Mouse (Mus musculus) frontal cortex, adult 2 months (tissue): ENCODE measurements around the gene Elmo3. TPM values are rescaled to one million over a fixed set of nuclear protein-coding genes. Genes with fewer than 3 reads are reported as not detected.
A peak's percentile ranks its signal among the peaks of the same experiment; 100 is the strongest.

ENCODE experiments used
- DNase-seq, 2 experiments: peaks; one replicate each; pipeline ENCODE4 v3.0.0; 2022; ENCODE audit warnings: low spot score in 1 of 2; ENCODE audit errors: extremely low spot score in 1 of 2
- polyA plus RNA-seq: library from polyadenylated mRNA; depleted of rRNA; stranded (reverse); fragments of >200 nt; gene quantifications from 2 replicates; pipeline ENCODE4 v1.2.3, GENCODE M21; 2012

Elmo3 gene
- polyA plus RNA-seq, 1 experiment, result 2.6 TPM

DNA sequence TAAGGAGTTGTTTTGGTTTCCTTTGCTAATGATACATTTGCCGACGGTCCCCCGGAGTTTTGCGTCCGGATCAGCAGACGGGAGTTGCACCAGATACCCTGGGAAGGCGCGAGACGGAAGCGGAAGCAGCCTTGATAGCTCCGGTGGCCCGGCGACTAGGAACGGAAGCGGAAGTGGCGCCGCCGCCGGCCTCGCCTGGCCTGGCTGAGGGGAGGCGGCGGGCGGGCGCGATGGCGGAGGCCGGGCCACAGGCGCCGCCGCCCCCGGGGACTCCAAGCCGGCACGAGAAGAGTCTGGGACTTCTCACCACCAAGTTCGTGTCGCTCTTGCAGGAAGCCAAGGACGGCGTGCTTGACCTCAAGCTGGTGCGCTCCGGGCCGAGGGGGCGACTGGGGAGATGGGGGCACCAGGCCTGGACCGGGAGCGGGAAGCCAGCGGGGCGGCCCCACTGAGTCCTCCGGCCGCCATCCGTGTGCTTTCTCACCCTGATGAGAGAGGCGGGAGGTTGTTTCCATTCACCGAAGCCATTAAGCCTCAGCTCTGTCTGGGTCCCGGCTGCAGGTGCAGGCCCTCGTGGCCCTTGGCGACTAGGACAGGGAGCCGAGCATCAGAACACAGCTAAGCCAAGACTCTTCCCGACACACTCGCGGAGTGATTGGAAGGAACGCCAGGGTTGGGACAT is 7.7 kb upstream of the Elmo3 start, which contains the start of gene E2f4:
E2f4 (plus strand) TSS at position 153 of the 682 bp plus-strand sequence.
- DNase-seq, result peak; percentile 81 to 96

GRCm38 (mm10) chr8:105298351-105299252 is 6.8 kb upstream of the Elmo3 start:
- no peak for DNase-seq

DNA sequence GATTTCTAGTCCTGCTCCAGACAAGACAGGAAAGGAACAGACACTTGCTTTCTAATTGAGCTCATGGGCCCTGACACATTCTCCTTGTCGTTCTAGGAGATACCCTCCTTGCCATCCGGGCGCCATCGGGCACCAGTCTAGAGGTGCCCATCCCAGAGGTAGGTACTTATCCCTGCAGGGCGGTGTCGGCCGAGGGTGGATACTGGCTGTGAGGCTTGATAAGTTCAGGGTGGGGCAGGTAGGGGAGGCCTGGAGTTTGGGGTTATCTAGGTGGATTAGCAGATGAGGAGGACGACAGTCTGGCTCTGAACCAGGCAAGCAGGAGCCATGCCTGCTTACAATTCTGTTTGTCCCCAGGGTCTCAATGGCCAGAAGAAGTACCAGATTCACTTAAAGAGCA is 5.4 kb upstream of the Elmo3 start:
- no peak for DNase-seq

GRCm38 (mm10) chr8:105303396-105303795 is 2.0 kb upstream of the Elmo3 start:
- no peak for DNase-seq

DNA sequence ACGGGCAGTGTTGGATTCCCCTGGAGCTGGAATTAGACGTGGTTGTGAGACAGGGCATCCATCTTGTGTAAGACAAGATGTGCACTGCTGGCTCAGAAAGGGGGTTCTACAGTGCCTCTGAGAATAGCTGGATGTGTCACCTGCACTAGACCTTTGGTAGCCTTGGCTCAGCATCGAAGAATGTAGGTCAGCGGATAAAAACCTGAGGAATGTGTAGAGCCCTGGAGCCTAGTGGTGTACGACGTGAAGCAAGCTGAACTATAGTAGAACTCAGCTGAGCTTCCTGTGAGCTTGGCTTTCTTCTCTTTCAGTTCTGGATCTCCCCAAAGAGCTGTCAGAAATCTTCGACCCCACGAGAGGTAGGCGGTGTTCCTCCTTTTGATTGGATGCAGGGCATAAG is 1.5 kb upstream of the Elmo3 start:
- DNase-seq, result no peak

DNA sequence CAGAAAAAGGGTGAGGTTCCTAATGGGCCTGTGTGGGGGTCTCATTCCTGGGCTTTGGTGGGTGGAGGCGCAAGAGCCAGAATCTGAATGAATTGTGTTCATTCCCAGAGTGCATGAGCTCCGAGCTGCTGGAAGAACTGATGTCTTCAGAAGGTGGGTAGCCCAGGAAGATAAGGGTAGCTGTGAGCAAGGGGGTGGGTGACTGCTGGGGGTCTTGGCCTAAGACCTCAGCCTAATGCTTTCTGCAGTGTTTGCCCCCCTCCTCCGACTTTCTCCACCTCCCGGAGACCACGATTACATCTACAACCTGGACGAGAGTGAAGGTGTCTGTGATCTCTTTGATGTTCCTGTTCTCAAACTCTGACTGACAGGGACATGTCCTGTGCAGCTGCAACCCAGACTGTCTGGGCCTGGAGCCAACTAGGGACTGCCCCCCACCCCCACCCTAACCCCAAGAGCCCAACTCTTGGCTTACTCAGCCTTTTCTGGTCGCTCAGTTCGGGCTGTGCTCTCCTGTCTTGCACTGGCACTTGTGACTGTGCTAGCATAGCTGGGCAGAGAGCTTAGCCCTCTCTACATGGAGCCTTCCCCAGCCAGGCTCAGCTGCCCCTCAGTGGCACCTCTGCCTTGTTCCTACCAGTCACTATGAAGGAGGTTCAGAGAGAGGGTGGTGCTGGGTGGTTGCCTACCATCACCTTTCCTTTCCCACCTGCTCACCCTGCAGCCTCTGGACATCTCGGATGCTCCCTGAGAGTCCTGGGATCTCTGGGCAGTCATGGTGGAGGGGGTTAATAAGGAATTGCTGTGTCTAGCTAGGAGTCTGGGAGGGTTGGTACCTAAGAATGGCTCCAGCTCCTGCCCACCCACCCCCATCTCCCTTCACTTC is 833 bp upstream of the Elmo3 start:
- no peak for DNase-seq

DNA sequence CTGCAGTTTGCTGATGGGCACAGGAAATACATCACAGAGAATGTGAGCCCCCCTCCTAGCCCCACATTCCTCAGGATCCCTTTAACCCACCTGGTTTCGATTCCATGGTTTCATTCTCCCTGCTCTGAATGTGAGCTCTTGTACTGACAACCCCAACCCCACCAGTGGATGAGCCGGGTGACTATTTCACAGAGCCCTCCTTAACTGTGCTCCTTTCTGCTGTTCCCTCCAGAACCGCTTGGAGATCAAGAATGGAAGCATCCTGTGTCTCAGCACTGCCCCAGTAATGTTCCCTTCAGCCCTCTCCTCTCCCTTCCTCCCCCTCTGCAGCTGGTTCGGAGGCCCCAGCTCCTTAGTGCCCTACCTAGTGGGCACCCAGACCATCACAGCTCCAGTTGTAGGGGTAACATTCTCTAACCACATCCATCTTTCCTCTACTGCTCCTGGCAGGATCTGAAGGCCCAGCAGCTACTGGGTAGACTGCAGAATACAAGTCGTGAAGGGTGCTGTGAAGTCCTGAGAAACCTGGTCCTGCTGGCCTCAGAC is 818 bp downstream of the Elmo3 start:
- DNase-seq, result no peak

- DNase-seq, result no peak
Measured at GRCm38 (mm10) chr8:105307670-105308069, 2.3 kb downstream of the Elmo3 start.

DNA sequence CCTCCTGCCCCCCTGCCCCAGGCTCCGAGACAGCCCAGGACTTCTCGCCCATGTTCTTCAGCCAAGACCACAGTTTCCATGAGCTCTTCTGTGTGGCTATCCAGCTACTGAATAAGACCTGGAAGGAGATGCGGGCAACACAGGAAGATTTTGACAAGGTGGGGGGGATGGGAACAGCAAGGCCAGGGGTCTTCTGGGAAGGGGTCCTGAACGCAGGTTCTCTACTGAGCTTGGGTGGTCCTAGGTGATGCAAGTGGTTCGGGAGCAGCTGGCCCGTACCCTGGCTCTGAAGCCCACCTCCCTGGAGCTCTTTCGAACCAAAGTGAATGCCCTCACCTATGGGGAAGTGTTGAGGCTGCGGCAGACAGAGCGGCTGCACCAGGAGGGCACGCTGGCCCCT is 3.0 kb downstream of the Elmo3 start:
- DNase-seq, result no peak

- DNase-seq, result no peak
Measured at GRCm38 (mm10) chr8:105309142-105309847, 3.9 kb downstream of the Elmo3 start.

DNA sequence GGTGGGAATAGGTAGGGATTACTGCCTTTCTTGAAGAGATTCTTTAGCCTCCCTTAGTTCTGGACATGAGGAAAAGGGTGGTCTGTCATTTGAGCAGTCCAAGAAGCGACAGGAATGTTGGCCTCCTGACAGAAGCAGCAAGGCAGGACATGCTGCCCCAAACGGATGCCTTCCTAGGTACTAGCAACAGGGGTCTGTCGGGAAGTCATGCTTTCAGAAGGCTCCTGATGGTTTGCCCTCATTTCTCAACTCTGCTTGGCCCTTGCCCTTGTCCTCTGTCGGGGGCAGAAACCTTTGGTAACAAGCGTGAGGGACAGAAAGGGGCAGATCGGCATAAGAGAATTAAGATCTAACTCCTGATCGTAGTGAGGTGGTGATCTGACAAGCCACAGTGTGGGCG is 4.7 kb downstream of the Elmo3 start:
- no peak for DNase-seq

GRCm38 (mm10) chr8:105311718-105312117 is 6.3 kb downstream of the Elmo3 start:
- DNase-seq, result no peak

GRCm38 (mm10) chr8:105312891-105313481 is 7.6 kb downstream of the Elmo3 start:
- no peak for DNase-seq

- no peak for DNase-seq
Measured at GRCm38 (mm10) chr8:105313622-105314402, 8.4 kb downstream of the Elmo3 start.

GRCm38 (mm10) chr8:105315073-105315769 is 9.8 kb downstream of the Elmo3 start:
- no peak for DNase-seq

DNA sequence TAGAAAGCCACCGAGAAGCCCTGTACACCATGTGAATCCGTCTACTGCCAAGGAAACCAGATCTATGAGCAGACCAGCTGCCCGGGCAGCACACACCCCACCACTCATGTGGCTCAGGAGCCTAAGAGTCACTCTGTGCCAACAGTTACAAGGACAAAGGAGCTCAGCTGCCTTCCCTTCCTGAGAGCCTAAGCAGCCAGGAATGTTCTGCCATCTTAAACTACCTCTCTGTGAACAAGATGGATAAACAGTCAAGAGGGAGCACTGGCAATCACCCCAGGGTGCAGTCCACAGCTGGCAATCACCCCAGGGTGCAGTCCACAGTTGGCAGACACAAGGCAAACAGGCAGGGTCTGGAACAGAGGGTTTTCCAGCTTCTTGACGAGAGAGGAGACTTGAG is 12.5 kb downstream of the Elmo3 start:
- DNase-seq, result no peak

- DNase-seq, result no peak
Measured at GRCm38 (mm10) chr8:105318662-105319190, 13.3 kb downstream of the Elmo3 start.

DNA sequence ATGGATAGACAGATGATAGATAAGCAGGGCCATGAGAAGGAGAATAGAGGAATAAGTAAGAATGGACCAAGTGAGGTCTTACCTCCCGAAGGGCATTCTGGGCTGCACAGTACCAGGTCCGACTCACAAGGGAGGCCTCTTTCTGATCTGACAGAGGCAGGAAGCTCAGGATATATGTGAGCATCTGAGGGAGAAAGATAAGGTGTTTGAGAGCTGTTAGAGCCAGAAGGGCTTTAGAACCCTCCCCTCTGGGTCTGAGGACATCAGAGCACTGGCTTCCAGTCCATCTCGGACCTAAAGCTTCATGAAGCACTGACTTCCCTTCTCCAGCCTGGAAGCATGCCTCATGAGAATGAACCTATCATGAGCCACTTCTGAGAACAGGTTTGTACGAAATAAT is 17.8 kb downstream of the Elmo3 start:
- no peak for DNase-seq
